Mouse (Mus musculus) layer of hippocampus, adult 18-20 months (tissue): Measurements from ENCODE around the gene Lrit2. TPM values are rescaled to one million over a fixed set of nuclear protein-coding genes. Genes with fewer than 3 reads are reported as not detected.

ENCODE experiments used
- DNase-seq, 2 experiments: peaks; one replicate each; pipeline ENCODE4 v3.0.0; 2022; ENCODE audit warnings: low spot score in 2 of 2
- total RNA-seq, 2 experiments: library from RNA; stranded (reverse); gene quantifications; 2 replicates each; pipeline ENCODE4 v1.2.3; 2021

Lrit2 gene
- total RNA-seq, 2 experiments from 2014 or later, result not detected

- DNase-seq, result no peak
Measured at GRCm38 (mm10) chr14:37110456-37110855, 42.7 kb downstream of the Lrit2 start.

GRCm38 (mm10) chr14:37111371-37111770, 43.6 kb downstream of the Lrit2 start:
- DNase-seq, result no peak

- no peak for DNase-seq
Measured at GRCm38 (mm10) chr14:37112931-37113330, 45.2 kb downstream of the Lrit2 start.

GRCm38 (mm10) chr14:37113922-37114321, 46.2 kb downstream of the Lrit2 start, which contains the start of gene 2610528A11Rik:
Gene 2610528A11Rik (minus strand): TSS chr14:37114022.
- DNase-seq, result no peak

- DNase-seq, result no peak
Measured at GRCm38 (mm10) chr14:37119233-37119632, 51.5 kb downstream of the Lrit2 start.

Other genes with a start within 250 kb of the Lrit2 start
- gene Ccser2, start 99.2 kb upstream of the Lrit2 start, total RNA-seq, result 10 to 100 TPM; 77.7 to 82.8 TPM
- gene Rgr, start 19.0 kb upstream of the Lrit2 start, total RNA-seq, result not detected
- not detected for gene Lrit1, start 13.1 kb upstream of the Lrit2 start, total RNA-seq
- 1 to 10 TPM; 6.4 to 10.0 TPM for gene Cdhr1, start 30.4 kb downstream of the Lrit2 start, total RNA-seq
- not detected for gene 2610528A11Rik, start 46.1 kb downstream of the Lrit2 start, total RNA-seq
- 100 to 1,000 TPM; 427 to 437 TPM for gene Ghitm, start 67.3 kb downstream of the Lrit2 start, total RNA-seq